Mouse (Mus musculus) CH12.LX (cell line): ENCODE measurements at regions not wholly inside any gene's neighbourhood (a gene's known extent, or its start where the extent isn't known, plus 50 kb on each side); places are given as distances from the start of the nearest gene placed in this dataset.

Experiments
- CHD1 ChIP-seq: IDR thresholded peaks from 2 replicates; pipeline ENCODE4 v1.6.1; 2012; ENCODE audit warnings: low read depth, low read length, improper control_type of control experiment, inconsistent platforms
- CHD2 ChIP-seq: IDR thresholded peaks from 2 replicates; pipeline ENCODE4 v1.6.1; 2011; ENCODE audit warnings: low read length, improper control_type of control experiment
- CTCF ChIP-seq, 2 experiments: IDR thresholded peaks in 1 of 2; conservative IDR thresholded peaks in 1 of 2; 2 replicates each; pipeline ENCODE4 v1.5.1; 2011 to 2012; ENCODE audit warnings: low read depth in 2 of 2, low read length in 2 of 2, improper control_type of control experiment in 1 of 2, inconsistent platforms in 1 of 2, mild to moderate bottlenecking in 1 of 2, moderate library complexity in 1 of 2
- EP300 ChIP-seq: IDR thresholded peaks from 2 replicates; pipeline ENCODE4 v1.6.1; 2011; ENCODE audit warnings: low read length, improper control_type of control experiment
- IRF4 ChIP-seq: IDR thresholded peaks from 2 replicates; pipeline ENCODE4 v1.6.1; 2014; ENCODE audit warnings: low read depth, mild to moderate bottlenecking, inconsistent platforms, low read length, improper control_type of control experiment
- KAT2A ChIP-seq: IDR thresholded peaks from 2 replicates; pipeline ENCODE4 v1.6.1; 2012; ENCODE audit warnings: low read length, improper control_type of control experiment, inconsistent platforms; ENCODE audit not compliant: insufficient replicate concordance
- MEF2A ChIP-seq: IDR thresholded peaks from 2 replicates; pipeline ENCODE4 v1.6.1; 2014; ENCODE audit warnings: low read depth, mild to moderate bottlenecking, inconsistent platforms, low read length, improper control_type of control experiment, borderline replicate concordance
- NRF1 ChIP-seq: IDR thresholded peaks from 2 replicates; pipeline ENCODE4 v1.6.1; 2014; ENCODE audit warnings: low read depth, mild to moderate bottlenecking, inconsistent platforms, low read length, improper control_type of control experiment, moderate library complexity
- TBP ChIP-seq: conservative IDR thresholded peaks from 2 replicates; pipeline ENCODE4 v1.6.1; 2011; ENCODE audit warnings: low read depth, low read length, improper control_type of control experiment
- ZKSCAN1 ChIP-seq: IDR thresholded peaks from 2 replicates; pipeline ENCODE4 v1.6.1; 2012; ENCODE audit warnings: low read depth, inconsistent platforms, low read length, improper control_type of control experiment, borderline replicate concordance

- TF ChIP-seq CHD1, result no peak
- no peak for TF ChIP-seq NRF1
- TF ChIP-seq EP300, result no peak
- TF ChIP-seq MEF2A, result no peak
- no peak for TF ChIP-seq IRF4
- no peak for TF ChIP-seq CHD2
- no peak for TF ChIP-seq CTCF (conservative IDR thresholded peaks at IDR 0.05 in 1 of 2, IDR thresholded peaks at IDR 0.05 in 1 of 2; ENCODE audit: low read depth in 2 of 2, low read length in 2 of 2)
- no peak for TF ChIP-seq KAT2A
- TF ChIP-seq ZKSCAN1, result no peak
- no peak for TF ChIP-seq TBP
Observed at GRCm38 (mm10) chr11:24843839-24844738, 766.2 kb downstream of the Bcl11a start.
